Mouse (Mus musculus) embryonic facial prominence, embryonic 13.5 days (tissue): ENCODE data around the gene Slc38a3. TPM values are rescaled to one million over a fixed set of nuclear protein-coding genes. Genes with fewer than 3 reads are reported as not detected.
A peak's percentile ranks its signal among the peaks of the same experiment; 100 is the strongest.

Experiments used
- ATAC-seq: fragments of 200-750 bp; cut with Nextera tagmentation; 2 replicates; pipeline ENCODE4 v1.8.0; 2017; ENCODE audit warnings: low read depth; ENCODE audit not compliant: insufficient number of reproducible peaks, insufficient read depth, low FRiP score, low TSS enrichment
- H3K27ac ChIP-seq: fragments of 300-500 bp; sonication (generic); 2 replicates; pipeline ENCODE4 v1.5.1; 2015; ENCODE audit warnings: moderate library complexity, mild to moderate bottlenecking, inconsistent platforms
- H3K27me3 ChIP-seq: fragments of 300-500 bp; sonication (generic); 2 replicates; pipeline ENCODE4 v1.6.1; 2015; ENCODE audit warnings: mild to moderate bottlenecking, inconsistent platforms
- H3K36me3 ChIP-seq: fragments of 300-500 bp; sonication (generic); 2 replicates; pipeline ENCODE4 v1.6.1; 2015; ENCODE audit warnings: mild to moderate bottlenecking, inconsistent platforms
- H3K4me1 ChIP-seq: fragments of 300-500 bp; sonication (generic); 2 replicates; pipeline ENCODE4 v1.6.1; 2015; ENCODE audit warnings: inconsistent platforms
- H3K4me2 ChIP-seq: fragments of 300-500 bp; sonication (generic); 2 replicates; pipeline ENCODE4 v1.6.1; 2015; ENCODE audit warnings: moderate library complexity, mild to moderate bottlenecking, inconsistent platforms
- H3K4me3 ChIP-seq: fragments of 300-500 bp; sonication (generic); 2 replicates; pipeline ENCODE4 v1.5.1; 2015; ENCODE audit warnings: mild to moderate bottlenecking, inconsistent platforms
- H3K9ac ChIP-seq: fragments of 300-500 bp; sonication (generic); 2 replicates; pipeline ENCODE4 v1.6.1; 2015; ENCODE audit warnings: mild to moderate bottlenecking, inconsistent platforms
- H3K9me3 ChIP-seq: fragments of 300-500 bp; sonication (generic); 2 replicates; pipeline ENCODE4 v1.6.1; 2016; ENCODE audit warnings: inconsistent platforms
- WGBS: fragments of 180-500 bp; shearing (Covaris S2); methylation state at CpG from one replicate; pipeline ENCODE4 v1.1.7; 2015; ENCODE audit warnings: mixed read lengths; 5-methylcytosine and 5-hydroxymethylcytosine counted together
- polyA plus RNA-seq: library from polyadenylated mRNA; unstranded; fragments of >200 nt; fragmentation: Nextera tagmentation; extraction: Ambion mirVana; gene quantifications from 2 replicates; pipeline ENCODE4 v1.2.1, GENCODE M21; 2015

The Slc38a3 gene
- polyA plus RNA-seq, 1 experiment from 2014 or later, result 3.4 TPM

DNA sequence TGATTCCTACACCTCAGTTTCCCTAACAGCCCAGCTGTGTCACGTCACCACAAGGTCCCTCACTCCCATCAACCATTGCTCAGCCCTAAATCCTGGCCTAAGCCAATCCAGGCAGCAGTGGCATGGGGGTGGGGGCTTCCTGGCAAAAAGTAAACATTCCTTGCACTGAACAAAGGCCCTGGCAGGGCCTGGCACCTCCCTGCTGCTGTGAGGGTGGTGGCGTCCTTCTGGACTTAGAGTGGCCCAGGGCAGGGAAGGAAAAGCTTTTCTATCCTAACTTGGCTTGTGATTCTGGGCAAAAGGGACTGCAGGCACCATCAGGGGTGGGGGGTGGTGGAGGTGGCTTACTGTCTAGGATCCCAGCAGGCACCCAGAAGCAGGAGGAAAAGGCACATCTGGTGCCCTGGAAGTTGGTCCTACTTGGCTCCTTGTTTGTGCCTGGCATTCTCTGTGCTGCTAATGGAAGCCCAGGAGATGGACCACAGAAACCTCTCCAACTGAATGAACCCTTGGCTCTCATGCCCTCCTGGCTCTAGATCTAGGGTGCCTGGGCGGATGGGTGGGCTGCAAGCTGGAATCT, 33.4 kb upstream of the Slc38a3 start:
- no peaks in the 10 kb centered on the region for H3K27me3 ChIP-seq
- H3K4me2 ChIP-seq, result no peak overlapping the region
- 67% methylated on average over 3 of the region's 3 CpGs for WGBS
- no peak for ATAC-seq
- peak overlapping the region; percentile 73 for H3K27ac ChIP-seq
- peaks cover 56% of the 10 kb centered on the region for H3K36me3 ChIP-seq
- no peak overlapping the region for H3K4me3 ChIP-seq
- H3K9me3 ChIP-seq, result no peaks in the 10 kb centered on the region
- H3K4me1 ChIP-seq, result peaks cover 95% of the 10 kb centered on the region
- H3K9ac ChIP-seq, result peak overlapping the region; percentile 51

- Histone ChIP-seq H3K4me3 (no peak overlapping the region), H3K36me3 (peaks cover 65% of the 10 kb centered on the region), H3K27ac (peak overlapping the region; percentile 82), H3K9me3 (no peaks in the 10 kb centered on the region), H3K27me3 (no peaks in the 10 kb centered on the region), H3K4me2 (peak overlapping the region; percentile 47), H3K4me1 (peaks cover 99% of the 10 kb centered on the region), H3K9ac (peak overlapping the region; percentile 60)
- no peak for ATAC-seq
- 23% methylated on average over 12 of the region's 12 CpGs for WGBS
Observed at GRCm38 (mm10) chr9:107701594-107701993, 32.3 kb upstream of the Slc38a3 start.

- 18% methylated on average over 6 of the region's 6 CpGs for WGBS
Observed at GRCm38 (mm10) chr9:107700114-107700571, 30.8 kb upstream of the Slc38a3 start.

GRCm38 (mm10) chr9:107699376-107699980, 30.1 kb upstream of the Slc38a3 start:
- no peak for ATAC-seq
- 7% methylated on average over 9 of the region's 9 CpGs for WGBS
- Histone ChIP-seq H3K27me3 (no peaks in the 10 kb centered on the region), H3K27ac (peak overlapping the region; percentile 82), H3K4me3 (peak overlapping the region; percentile 19), H3K9me3 (no peaks in the 10 kb centered on the region), H3K9ac (peak overlapping the region; percentile 60), H3K36me3 (peaks cover 70% of the 10 kb centered on the region), H3K4me1 (peaks cover 99% of the 10 kb centered on the region), H3K4me2 (peak overlapping the region; percentile 47)

More at GRCm38 (mm10) chr9:107700114-107700571, 30.8 kb upstream of the Slc38a3 start:
- no peak for ATAC-seq
- peaks cover 70% of the 10 kb centered on the region for H3K36me3 ChIP-seq
- peak overlapping the region; percentile 60 for H3K9ac ChIP-seq
- H3K9me3 ChIP-seq, result no peaks in the 10 kb centered on the region
- peak overlapping the region; percentile 47 for H3K4me2 ChIP-seq
- H3K4me3 ChIP-seq, result peak overlapping the region; percentile 19
- peak overlapping the region; percentile 82 for H3K27ac ChIP-seq
- no peaks in the 10 kb centered on the region for H3K27me3 ChIP-seq
- H3K4me1 ChIP-seq, result peaks cover 99% of the 10 kb centered on the region

DNA sequence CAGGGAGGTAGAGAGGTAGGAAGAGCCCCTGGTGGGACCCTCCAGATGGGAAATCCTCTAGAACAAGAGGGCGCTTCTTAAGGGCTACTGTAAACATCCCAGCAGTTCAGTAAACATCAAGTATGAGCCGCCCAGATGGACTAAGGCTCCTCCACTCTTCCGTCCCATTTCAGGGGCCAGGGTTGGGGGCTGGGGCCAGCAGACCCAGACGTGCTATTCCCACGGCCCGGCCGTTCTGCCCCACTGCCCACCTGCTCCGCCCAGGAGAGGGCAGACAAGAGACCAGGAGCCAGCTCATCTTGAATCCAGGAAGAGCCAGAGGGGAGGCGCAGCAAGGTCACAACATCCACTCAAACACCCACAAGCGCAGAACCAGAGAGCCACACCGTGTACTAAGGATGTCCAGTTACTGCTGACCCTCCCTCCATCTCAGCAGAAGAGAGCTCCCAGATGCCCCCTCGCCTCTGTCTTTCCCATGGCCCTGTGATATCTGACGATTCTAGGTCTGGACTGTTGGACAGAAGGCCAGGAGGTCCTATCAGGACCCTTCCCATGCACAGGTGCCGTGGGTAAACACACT, 29.4 kb upstream of the Slc38a3 start:
- peak overlapping the region; percentile 82 for H3K27ac ChIP-seq
- H3K4me3 ChIP-seq, result 0 out of 2 replicates have a peak overlapping the region, but pooled peaks have one; percentile 19
- no peak for ATAC-seq
- no peaks in the 10 kb centered on the region for H3K27me3 ChIP-seq
- peak overlapping the region; percentile 47 for H3K4me2 ChIP-seq
- no peaks in the 10 kb centered on the region for H3K9me3 ChIP-seq
- WGBS, result 23% methylated on average over 14 of the region's 14 CpGs
- peak overlapping the region; percentile 54 for H3K9ac ChIP-seq
- peaks cover 68% of the 10 kb centered on the region for H3K36me3 ChIP-seq
- peaks cover 92% of the 10 kb centered on the region for H3K4me1 ChIP-seq

- Histone ChIP-seq H3K36me3 (peaks cover 68% of the 10 kb centered on the region), H3K9me3 (no peaks in the 10 kb centered on the region), H3K27ac (peak overlapping the region; percentile 33), H3K9ac (peak overlapping the region; percentile 54), H3K4me2 (peak overlapping the region; percentile 47), H3K27me3 (no peaks in the 10 kb centered on the region), H3K4me3 (no peak overlapping the region), H3K4me1 (peaks cover 92% of the 10 kb centered on the region)
- ATAC-seq, result no peak
- 23% methylated on average over 14 of the region's 14 CpGs for WGBS
Observed at GRCm38 (mm10) chr9:107697811-107698521, 28.6 kb upstream of the Slc38a3 start.

DNA sequence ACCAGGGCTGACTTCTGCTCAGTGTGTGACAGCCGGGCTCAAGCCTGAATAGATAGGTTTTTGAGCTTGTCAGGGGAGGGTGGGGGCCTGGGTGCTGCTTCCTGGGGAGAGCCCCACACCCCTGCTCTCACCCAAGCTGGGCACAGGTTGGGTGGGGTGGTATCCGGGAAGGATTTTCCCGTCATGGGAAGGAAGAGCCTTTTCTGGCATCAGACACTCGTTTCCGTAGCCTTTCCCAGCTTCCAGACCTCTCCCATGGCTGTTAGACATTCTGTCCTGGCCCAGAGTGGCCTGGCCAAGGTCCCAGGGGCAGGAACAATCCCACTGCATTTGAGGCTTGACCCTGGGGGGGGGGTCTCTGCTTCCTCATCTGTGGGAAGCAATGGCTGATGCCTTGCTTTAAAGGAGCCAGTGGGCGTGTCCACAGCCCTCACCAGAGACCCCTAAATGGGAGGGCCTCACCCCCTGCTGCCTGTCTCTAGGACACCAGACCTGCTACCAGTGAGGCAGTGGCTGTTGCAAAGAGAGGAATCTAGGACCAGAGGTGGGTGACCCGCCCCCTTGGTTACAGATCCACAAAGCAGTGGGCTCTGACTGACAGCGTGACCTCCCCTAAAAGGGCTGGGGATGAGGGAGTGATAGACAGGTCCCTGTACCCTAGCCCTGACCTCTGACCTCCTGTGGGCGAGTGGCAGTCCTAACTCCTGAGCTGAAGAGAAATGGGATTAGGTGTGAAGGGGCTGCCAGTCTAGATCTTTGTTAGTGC, 27.7 kb upstream of the Slc38a3 start:
- peaks cover 70% of the 10 kb centered on the region for H3K36me3 ChIP-seq
- H3K27ac ChIP-seq, result peak overlapping the region; percentile 40; the same call in 1 of the 2 replicates
- 42% methylated on average over 9 of the region's 9 CpGs for WGBS
- no peak overlapping the region for H3K4me2 ChIP-seq
- 0 out of 2 replicates have a peak overlapping the region, but pooled peaks have one; percentile 32 for H3K9ac ChIP-seq
- no peaks in the 10 kb centered on the region for H3K9me3 ChIP-seq
- H3K4me1 ChIP-seq, result peaks cover 86% of the 10 kb centered on the region
- no peak for ATAC-seq
- H3K27me3 ChIP-seq, result no peaks in the 10 kb centered on the region
- H3K4me3 ChIP-seq, result no peak overlapping the region

- Histone ChIP-seq H3K9ac (peak overlapping the region; percentile 17; the same call in 1 of the 2 replicates), H3K4me1 (peaks cover 77% of the 10 kb centered on the region), H3K27ac (peak overlapping the region; percentile 34; the same call in 1 of the 2 replicates), H3K36me3 (peaks cover 73% of the 10 kb centered on the region), H3K4me2 (no peak overlapping the region), H3K4me3 (no peak overlapping the region), H3K9me3 (no peaks in the 10 kb centered on the region), H3K27me3 (no peaks in the 10 kb centered on the region)
- 36% methylated on average over 6 of the region's 6 CpGs for WGBS
- ATAC-seq, result no peak
Observed at GRCm38 (mm10) chr9:107696106-107696479, 26.8 kb upstream of the Slc38a3 start.

DNA sequence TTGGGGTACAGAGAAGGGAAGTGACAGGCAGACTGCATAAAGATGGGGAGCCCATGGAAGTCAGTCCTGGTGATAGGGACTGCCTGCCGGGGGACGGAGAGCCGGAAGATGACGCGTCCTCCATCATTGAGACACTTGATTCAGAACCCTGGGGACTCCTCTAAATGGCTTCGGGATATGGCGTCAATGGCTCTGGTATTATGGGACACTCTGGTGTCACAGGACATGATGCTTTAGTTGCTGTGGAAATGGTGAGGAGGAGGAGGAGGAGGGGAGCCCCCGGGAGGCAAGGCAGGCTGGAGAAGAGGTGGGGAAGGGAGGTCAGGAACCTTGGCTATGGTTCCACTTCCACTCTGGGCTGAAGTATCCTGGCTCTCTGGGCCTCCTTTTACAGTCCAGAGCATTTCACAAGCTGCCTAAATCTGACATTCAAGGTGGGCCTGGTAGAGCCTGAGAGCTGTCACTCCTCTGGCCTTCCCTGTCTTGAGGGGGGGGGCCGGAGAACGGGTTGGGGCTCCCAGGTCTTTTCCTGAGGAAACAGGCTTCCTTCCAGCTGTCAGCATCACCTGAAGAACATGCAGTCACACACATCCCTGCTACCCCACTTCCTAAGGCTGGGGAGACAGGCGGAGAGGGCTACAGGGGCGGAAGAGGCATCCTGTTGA, 26.2 kb upstream of the Slc38a3 start:
- no peaks in the 10 kb centered on the region for H3K9me3 ChIP-seq
- H3K4me2 ChIP-seq, result no peak overlapping the region
- H3K36me3 ChIP-seq, result peaks cover 78% of the 10 kb centered on the region
- peak overlapping the region; percentile 17; the same call in 1 of the 2 replicates for H3K9ac ChIP-seq
- 87% methylated on average over 12 of the region's 12 CpGs for WGBS
- H3K4me3 ChIP-seq, result no peak overlapping the region
- no peaks in the 10 kb centered on the region for H3K27me3 ChIP-seq
- peak overlapping the region; percentile 34; the same call in 1 of the 2 replicates for H3K27ac ChIP-seq
- H3K4me1 ChIP-seq, result peaks cover 72% of the 10 kb centered on the region
- ATAC-seq, result no peak

DNA sequence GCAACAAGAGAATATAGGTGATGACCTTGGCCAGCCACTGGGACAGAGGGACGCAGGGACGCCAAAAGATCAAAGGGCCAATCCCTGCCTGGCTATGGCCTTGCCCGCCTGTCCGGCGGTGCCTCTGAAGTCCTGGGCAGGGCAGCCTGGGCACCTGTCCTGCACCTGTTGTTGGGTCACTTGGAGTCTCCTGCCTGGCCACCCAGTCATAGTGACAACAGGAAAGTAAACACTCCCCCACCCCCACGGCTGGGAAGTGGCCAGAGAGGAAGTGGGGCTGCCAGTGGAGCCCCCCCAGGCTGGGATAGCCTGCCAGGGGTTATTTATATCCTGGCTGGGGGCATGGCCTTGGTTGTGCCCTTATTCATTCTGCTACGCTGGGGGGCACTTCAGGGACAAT, 25.3 kb upstream of the Slc38a3 start:
- H3K9ac ChIP-seq, result no peak overlapping the region
- H3K9me3 ChIP-seq, result no peaks in the 10 kb centered on the region
- no peaks in the 10 kb centered on the region for H3K27me3 ChIP-seq
- H3K4me2 ChIP-seq, result no peak overlapping the region
- WGBS, result 72% methylated on average over 7 of the region's 7 CpGs
- H3K4me3 ChIP-seq, result no peak overlapping the region
- peaks cover 63% of the 10 kb centered on the region for H3K4me1 ChIP-seq
- ATAC-seq, result no peak
- H3K27ac ChIP-seq, result no peak overlapping the region
- H3K36me3 ChIP-seq, result peaks cover 85% of the 10 kb centered on the region
